Mouse (Mus musculus) liver, embryonic 18 days (tissue): Measurements from ENCODE around the gene Cnpy4. TPM values are rescaled to one million over a fixed set of nuclear protein-coding genes. Genes with fewer than 3 reads are reported as not detected.

Source experiments
- polyA plus RNA-seq: library from polyadenylated mRNA; depleted of rRNA; stranded (reverse); fragments of >200 nt; gene quantifications from 2 replicates; pipeline ENCODE4 v1.2.3, GENCODE M21; 2012; rRNA removed

Gene Cnpy4
- polyA plus RNA-seq, result 6.9 TPM in 2 replicates

DNA sequence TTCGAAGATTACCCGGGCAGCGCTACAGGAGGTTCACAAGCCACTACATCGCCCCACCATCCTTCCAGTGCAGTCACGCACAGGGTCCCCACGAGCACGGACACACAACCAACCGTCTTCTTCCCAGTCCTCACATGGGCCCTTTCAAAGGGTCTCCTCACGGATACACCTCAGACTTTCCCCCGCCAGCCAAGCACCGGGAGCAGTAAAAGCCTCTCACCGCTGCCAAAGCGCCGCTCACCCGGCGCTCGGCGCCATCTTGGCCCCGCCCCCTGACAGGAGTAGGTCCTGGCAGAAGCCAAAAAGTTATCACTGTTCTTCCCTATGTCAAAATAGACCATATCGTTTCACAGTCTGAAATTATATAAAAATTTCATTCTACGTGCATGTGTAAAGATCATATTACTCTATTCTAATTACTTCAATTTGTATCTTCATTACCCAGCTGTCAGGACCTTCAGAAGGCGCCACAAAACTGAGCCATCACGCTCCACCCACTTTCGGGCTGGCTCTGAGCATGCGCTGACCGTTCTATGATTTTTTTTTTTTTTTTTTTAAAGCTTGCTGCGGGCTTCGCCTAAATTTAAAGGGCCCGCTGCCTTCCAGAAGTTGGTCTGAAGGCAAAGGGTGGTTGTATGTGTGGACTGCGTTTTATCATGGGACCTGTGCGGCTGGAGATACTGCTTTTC lies at the start of gene Cnpy4, which contains the start of gene Taf6:
Gene Cnpy4 (plus strand): TSS at position 536 of the 689 bp plus-strand sequence.
Gene Taf6 (minus strand): TSS at position 502 of the 689 bp plus-strand sequence.

DNA sequence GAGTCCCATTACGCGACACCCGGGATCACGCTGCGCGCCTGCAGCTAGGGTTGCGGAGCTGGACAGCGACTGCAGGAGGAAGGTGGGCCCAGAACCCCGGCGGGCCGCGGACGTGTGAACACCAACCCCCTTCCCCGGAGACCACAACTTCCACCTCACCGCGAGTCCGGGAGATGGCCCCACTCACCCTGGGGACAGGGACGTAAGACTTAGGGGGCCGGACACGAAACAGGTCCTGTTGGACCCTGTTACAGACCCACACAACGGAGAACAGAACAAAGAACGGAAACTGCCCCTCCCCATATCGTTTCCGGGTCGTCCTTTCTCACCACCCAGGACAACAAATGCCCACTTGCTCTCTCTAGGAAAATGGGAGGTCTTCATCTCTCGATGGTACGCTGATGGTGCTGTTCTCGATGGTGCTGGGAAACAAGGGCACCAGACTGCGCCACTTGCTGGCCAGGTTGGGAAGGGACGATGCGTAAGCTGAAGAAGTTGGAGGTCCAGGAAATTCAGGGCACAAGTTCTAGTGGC lies 31.8 kb upstream of the Cnpy4 start, which contains the start of gene Zfp113:
Gene Zfp113 (minus strand): TSS at position 302 of the 534 bp plus-strand sequence.

DNA sequence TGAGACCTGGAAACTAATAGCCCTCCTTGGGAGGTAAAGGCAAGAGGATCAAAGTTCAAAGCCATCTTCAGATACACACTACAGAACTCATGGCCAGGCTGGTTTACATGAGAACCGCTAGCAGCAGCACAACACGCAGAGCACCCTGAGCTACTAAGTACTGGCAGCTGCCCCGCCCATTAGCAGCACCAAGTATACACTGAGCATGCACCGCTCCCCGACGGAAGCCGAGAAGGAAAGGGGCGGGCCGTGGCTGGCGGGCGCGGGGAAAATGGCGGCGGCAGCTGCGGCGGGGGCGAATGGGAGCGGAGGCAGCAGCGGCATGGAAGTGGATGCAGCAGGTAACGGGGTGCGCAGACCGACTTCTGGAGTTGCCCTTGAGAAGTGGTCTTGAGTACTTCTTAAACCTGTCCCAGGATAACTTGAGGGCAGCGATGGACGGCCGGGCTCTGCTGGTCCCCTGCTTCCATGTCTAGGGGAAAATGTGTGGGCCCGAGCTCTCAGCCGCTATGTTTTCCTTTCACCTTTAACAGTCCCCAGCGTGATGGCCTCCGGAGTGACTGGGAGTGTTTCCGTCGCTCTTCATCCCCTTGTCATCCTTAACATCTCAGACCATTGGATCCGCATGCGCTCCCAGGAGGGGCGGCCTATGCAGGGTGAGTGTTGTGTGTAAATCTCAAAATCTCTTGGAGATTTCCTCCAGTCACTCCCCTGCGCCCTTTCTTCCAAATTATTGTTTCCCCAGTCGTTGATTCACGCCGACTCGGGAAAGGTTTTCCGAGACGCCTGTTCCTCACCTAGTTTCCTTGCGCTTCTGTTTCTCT lies 26.2 kb upstream of the Cnpy4 start, which contains the start of gene Cops6:
Gene Cops6 (plus strand): TSS at position 230 of the 824 bp plus-strand sequence.

DNA sequence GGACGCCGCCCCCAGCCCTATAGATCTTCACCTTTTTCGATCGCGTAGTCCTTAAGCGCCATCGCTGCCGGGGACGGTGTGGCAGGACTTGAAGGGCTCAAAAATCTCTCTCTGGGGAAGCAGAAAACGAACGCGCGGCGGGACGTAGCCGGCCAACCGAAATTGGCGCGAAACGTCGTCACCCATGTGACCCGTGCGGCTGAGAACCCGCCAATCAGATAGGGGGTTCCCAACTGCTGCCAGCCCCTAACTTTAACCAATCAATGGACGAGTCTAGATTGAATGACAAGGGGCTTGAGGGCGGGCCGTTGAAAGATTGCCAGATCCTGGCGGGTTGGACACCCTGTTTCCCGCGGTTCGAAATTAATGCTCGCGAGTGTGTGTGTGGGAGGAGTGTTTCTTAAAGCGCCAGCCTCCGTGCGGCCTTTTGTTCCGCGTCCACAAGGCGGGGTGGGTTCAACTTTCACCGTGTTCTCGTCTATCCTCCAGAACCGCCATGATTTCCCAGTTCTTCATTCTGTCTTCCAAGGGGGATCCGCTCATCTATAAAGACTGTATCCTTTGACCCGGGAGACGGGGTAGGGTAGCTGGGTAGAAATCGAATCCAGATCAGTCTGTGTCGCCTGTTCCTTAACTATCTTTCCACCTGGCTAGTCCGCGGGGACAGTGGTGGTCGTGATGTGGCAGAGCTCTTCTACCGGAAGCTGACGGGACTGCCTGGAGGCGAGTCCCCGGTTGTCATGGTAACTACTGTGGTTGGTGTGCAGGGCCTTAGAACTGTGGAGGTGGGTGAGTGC lies 15.4 kb upstream of the Cnpy4 start, which contains the start of the genes Ap4m1 and Mcm7:
Gene Ap4m1 (plus strand): TSS at position 308 of the 797 bp plus-strand sequence.
Gene Mcm7 (minus strand): TSS at position 728 of the 797 bp plus-strand sequence.

DNA sequence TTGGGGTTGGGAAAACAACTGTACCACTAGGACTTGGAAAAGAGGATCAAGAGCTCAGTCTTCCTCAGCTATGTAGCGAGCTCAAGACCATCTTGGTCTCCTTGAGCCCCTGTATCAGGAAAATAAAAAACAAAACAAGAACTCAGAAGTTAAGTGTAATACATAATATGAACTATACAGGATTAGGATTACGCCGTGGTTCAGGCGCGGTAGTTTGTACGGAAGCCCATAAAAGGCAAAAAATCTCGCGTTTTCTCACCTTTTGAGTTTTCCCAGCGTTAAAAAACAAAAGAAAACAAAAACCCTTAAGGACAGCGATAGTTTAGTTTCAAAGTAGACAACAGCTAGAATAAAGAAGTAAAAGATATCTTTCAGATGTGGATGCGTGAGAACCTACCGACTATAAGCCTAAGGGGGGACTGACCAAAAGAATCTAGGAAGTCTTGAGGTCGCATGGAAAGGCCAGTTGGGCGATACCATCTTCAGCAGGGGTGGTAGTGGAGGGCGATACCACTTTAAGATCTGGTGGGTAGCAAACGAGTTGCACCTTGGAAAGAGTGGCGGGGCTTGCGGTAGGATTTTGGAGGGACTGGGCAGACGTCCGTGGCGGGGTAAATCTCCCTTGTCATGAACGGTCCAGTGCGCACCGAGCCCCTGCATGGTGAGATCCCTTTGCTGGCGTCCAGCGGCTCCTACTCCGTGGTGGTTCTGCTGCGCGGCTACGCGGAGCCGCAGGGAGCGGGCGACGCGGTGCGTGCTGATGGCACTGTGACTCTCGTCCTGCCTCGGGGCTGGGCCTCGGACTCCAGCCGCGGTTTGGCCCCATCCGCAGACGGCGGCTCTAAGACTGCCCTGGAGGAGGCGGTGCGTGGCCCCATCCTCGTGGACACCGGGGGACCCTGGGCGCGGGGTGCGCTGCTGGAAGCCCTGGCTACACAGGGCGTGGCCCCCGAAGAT lies 6.8 kb downstream of the Cnpy4 start, which contains the start of gene Mblac1:
Gene Mblac1 (plus strand): TSS at position 544 of the 957 bp plus-strand sequence.

DNA sequence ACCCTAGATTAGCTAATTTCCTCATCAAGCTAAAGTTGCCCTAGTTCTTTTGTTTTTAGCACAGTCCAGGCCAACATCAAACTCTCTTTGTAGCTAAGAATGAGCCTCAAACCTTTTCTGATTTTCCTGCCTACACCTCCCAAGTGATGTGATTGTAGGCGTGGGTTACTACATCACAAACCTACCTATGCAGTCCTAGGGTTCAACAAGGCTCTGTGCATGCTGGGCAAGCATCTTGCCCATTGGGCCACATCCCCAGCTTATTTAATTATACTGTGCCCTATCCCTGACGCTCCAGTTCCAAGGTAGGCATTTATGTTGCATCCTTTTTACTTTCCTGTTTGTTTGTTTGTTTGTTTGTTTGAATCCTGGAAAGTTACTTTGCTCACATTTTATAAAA lies 38.4 kb downstream of the Cnpy4 start, which contains the start of gene Nxpe5:
Gene Nxpe5 (plus strand): TSS at position 199 of the 400 bp plus-strand sequence.

Other genes starting within 250 kb of the Cnpy4 start
- 0.30 and 0.49 TPM in 2 replicates for gene Gjc3, start 224.4 kb upstream of the Cnpy4 start, polyA plus RNA-seq
- gene Azgp1, start 206.0 kb upstream of the Cnpy4 start, polyA plus RNA-seq, result 584 and 631 TPM in 2 replicates
- not detected in 2 replicates for gene Smok3a, start 166.2 kb upstream of the Cnpy4 start, polyA plus RNA-seq
- gene Smok3b, start 166.1 kb upstream of the Cnpy4 start, polyA plus RNA-seq, result 0.01 TPM in 1 of 2 replicates, not detected in the other
- gene Smok3c, start 134.3 kb upstream of the Cnpy4 start, polyA plus RNA-seq, result not detected in 2 replicates
- gene Zkscan1, start 102.4 kb upstream of the Cnpy4 start, polyA plus RNA-seq, result 2.9 and 3.0 TPM in 2 replicates
- gene Zscan21, start 70.6 kb upstream of the Cnpy4 start, polyA plus RNA-seq, result 10.0 and 10.6 TPM in 2 replicates
- 1.4 and 1.6 TPM in 2 replicates for gene Zfp113, start 31.7 kb upstream of the Cnpy4 start, polyA plus RNA-seq
- gene Cops6, start 26.4 kb upstream of the Cnpy4 start, polyA plus RNA-seq, result 113 and 134 TPM in 2 replicates
- 10.2 and 11.1 TPM in 2 replicates for gene Ap4m1, start 15.5 kb upstream of the Cnpy4 start, polyA plus RNA-seq
- gene Mcm7, start 15.1 kb upstream of the Cnpy4 start, polyA plus RNA-seq, result 65.8 and 67.1 TPM in 2 replicates
- gene Taf6, start within 50 bp of the Cnpy4 start, polyA plus RNA-seq, result 23.8 and 24.7 TPM in 2 replicates
- 1.7 and 1.8 TPM in 2 replicates for gene Mblac1, start 6.8 kb downstream of the Cnpy4 start, polyA plus RNA-seq
- 0.12 and 0.16 TPM in 2 replicates for gene Nxpe5, start 38.4 kb downstream of the Cnpy4 start, polyA plus RNA-seq
- 59.3 and 63.4 TPM in 2 replicates for gene Lamtor4, start 68.0 kb downstream of the Cnpy4 start, polyA plus RNA-seq
- gene BC037034, start 76.5 kb downstream of the Cnpy4 start, polyA plus RNA-seq, result 20.7 and 25.8 TPM in 2 replicates
- gene Gal3st4, start 85.4 kb downstream of the Cnpy4 start, polyA plus RNA-seq, result 0.02 TPM in 2 replicates
- gene Gm43720, start 92.5 kb downstream of the Cnpy4 start, polyA plus RNA-seq, result not detected in 2 replicates
- 1.5 and 2.1 TPM in 2 replicates for gene Gpc2, start 92.5 kb downstream of the Cnpy4 start, polyA plus RNA-seq
- gene Stag3, start 92.8 kb downstream of the Cnpy4 start, polyA plus RNA-seq, result 1.8 and 2.9 TPM in 2 replicates
- gene Pvrig, start 154.5 kb downstream of the Cnpy4 start, polyA plus RNA-seq, result 0.51 and 0.54 TPM in 2 replicates